Mouse (Mus musculus) gonadal fat pad, adult 2 months (tissue): ENCODE results near the gene Olfr821. TPM values are rescaled to one million over a fixed set of nuclear protein-coding genes. Genes with fewer than 3 reads are reported as not detected.
"Not testable (repeated sequence)": the region's sequence is repeated elsewhere in the genome, so short reads cannot be mapped to it uniquely, and the experiment has no call there.

Experiments used
- DNase-seq: peaks from one replicate; pipeline ENCODE4 v3.0.0-alpha.2; 2012; ENCODE audit warnings: low read depth
- polyA plus RNA-seq: library from polyadenylated mRNA; depleted of rRNA; stranded (reverse); fragments of >200 nt; gene quantifications from 2 replicates; pipeline ENCODE4 v1.2.3, GENCODE M21; 2012; rRNA removed

The Olfr821 gene
- not detected in 2 replicates for polyA plus RNA-seq

DNA sequence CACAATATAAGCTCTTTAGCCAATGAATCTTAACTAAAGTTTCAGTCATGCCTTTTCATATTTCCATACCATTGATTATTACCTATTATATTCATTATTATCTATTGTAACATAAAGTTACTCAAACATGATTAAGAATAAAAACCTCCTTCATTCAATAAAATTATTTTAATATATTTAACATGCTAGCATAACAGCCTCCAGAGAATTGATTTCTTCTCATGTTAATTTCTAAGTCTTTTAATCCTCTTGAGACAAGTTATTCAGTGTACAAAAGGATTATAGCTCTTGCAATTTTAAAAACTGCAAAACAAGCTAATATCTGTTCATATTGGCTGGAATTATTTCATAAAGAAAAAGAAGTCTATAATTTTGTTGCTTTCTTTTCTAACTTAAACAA is at the start of gene Olfr821:
Gene Olfr821, plus strand, starts transcription at position 301 of the 400 bp plus-strand sequence.
- DNase-seq, result no peak

DNA sequence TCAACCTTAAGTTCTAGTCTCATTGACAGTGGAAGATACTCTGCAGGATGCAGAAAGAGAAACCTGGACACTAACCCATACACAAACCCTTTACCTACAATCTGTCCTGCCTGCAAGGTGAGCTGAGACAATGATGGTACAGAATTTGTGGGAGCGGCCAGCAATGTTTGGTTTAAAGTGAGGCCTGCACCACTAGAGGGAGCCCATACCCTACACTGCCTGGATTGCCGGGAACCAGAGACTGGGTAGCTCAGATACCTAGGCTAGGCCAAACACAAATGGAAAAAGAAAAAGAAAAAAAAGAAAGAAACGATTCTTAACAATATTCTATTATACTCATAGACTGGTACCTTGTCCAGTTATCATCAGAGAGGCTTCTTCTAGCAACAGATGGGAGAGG is 48.3 kb upstream of the Olfr821 start:
- not testable (repeated sequence) for DNase-seq

GRCm38 (mm10) chr10:129984962-129985361 is 45.2 kb upstream of the Olfr821 start, which contains the start of gene Gm10310:
Gene Gm10310 (minus strand): TSS chr10:129985062.
- not testable (repeated sequence) for DNase-seq

DNA sequence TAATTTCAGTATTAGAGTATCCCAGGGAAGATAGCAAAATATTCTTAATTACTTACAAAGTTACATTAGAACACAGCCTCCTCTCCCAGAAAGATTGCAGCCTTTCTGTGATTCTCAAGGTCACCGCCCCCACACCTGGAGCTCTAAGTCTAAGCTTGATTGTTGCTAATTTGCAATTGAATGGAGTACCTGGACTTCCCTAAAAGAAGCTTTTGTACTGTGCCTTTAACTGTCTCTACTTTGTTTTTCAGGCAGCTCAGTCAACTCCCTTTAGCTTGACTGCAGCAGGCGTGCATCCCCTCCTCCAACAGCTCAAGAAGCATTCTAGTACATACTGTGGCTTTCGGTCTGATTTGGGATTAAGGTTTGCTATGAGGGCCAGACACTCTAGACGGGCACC is 26.0 kb upstream of the Olfr821 start:
- DNase-seq, result not testable (repeated sequence)

DNA sequence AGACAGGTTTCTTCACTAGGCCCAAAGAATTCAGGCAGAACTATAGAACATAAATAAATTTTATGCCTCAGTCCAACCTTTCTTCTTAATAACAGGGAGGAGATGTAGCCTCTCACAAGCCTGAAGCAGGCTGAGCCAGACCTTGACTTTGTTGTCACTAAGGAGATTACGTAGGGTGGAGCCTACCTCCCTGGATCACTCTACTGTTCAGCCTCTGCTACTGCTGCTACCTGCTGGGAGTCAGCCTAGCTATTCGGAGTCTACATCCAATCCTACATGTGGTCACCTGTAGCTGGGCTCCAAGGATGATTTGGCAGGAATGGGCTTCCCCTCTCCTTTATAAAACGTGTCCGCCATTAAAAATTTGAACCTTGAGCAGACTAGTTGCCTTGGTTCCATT is 24.8 kb upstream of the Olfr821 start:
- DNase-seq, result not testable (repeated sequence)

DNA sequence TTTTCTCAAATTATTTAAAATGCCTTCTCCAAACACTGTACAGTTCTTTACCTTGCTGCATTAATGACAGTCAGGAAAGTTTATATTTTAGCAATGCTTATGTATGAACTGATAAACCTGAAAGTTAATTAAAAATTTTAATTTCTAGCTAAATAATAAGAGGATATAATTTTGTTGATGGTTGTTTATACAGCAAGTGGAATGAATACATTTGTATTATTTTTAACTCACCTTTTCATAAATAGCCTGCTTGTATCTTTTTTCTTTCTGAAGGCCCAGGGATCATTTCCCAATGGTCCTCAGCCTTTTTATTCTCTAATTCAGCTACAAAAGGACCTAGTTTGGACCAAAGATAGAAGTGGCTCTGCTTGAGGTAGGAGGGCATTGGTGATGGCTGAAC is 17.8 kb upstream of the Olfr821 start, which contains the start of gene Olfr820:
Gene Olfr820, plus strand, starts transcription at position 301 of the 400 bp plus-strand sequence.
- no peak for DNase-seq

- no peak for DNase-seq
Observed at GRCm38 (mm10) chr10:130037096-130037495, 6.9 kb downstream of the Olfr821 start.

- DNase-seq, result no peak
Observed at GRCm38 (mm10) chr10:130070910-130071309, 40.8 kb downstream of the Olfr821 start, which contains the start of gene Olfr822. Gene Olfr822 (plus strand): TSS chr10:130071210.

Other genes with a start within 250 kb of the Olfr821 start
- gene Olfr810, start 235.4 kb upstream of the Olfr821 start, polyA plus RNA-seq, result not detected in 2 replicates
- gene Olfr811, start 226.0 kb upstream of the Olfr821 start, polyA plus RNA-seq, result not detected in 2 replicates
- not detected in 2 replicates for gene Olfr812, start 184.3 kb upstream of the Olfr821 start, polyA plus RNA-seq
- gene Olfr813, start 175.0 kb upstream of the Olfr821 start, polyA plus RNA-seq, result not detected in 2 replicates
- gene Olfr814, start 150.5 kb upstream of the Olfr821 start, polyA plus RNA-seq, result not detected in 2 replicates
- not detected in 2 replicates for gene Olfr815, start 124.5 kb upstream of the Olfr821 start, polyA plus RNA-seq
- not detected in 2 replicates for gene Olfr816, start 114.8 kb upstream of the Olfr821 start, polyA plus RNA-seq
- gene Olfr818, start 81.2 kb upstream of the Olfr821 start, polyA plus RNA-seq, result not detected in 2 replicates
- gene Olfr819, start 63.1 kb upstream of the Olfr821 start, polyA plus RNA-seq, result not detected in 2 replicates
- gene Olfr247, start 54.2 kb upstream of the Olfr821 start, polyA plus RNA-seq, result not detected in 2 replicates
- not detected in 2 replicates for gene Gm10310, start 45.3 kb upstream of the Olfr821 start, polyA plus RNA-seq
- not detected in 2 replicates for gene Olfr820, start 17.7 kb upstream of the Olfr821 start, polyA plus RNA-seq
- gene Olfr822, start 40.9 kb downstream of the Olfr821 start, polyA plus RNA-seq, result not detected in 2 replicates
- gene Olfr823, start 85.0 kb downstream of the Olfr821 start, polyA plus RNA-seq, result not detected in 2 replicates
- not detected in 2 replicates for gene Olfr824, start 99.7 kb downstream of the Olfr821 start, polyA plus RNA-seq
- not detected in 2 replicates for gene Olfr825, start 136.4 kb downstream of the Olfr821 start, polyA plus RNA-seq
- not detected in 2 replicates for gene Olfr826, start 153.8 kb downstream of the Olfr821 start, polyA plus RNA-seq
- not detected in 2 replicates for gene Olfr827, start 184.1 kb downstream of the Olfr821 start, polyA plus RNA-seq
- gene Neurod4, start 249.9 kb downstream of the Olfr821 start, polyA plus RNA-seq, result not detected in 2 replicates